Mouse (Mus musculus) gastrocnemius, adult 2 months (tissue): Measurements from ENCODE around the gene Ppp1r21. TPM values are rescaled to one million over a fixed set of nuclear protein-coding genes. Genes with fewer than 3 reads are reported as not detected.

ENCODE experiments used
- DNase-seq: peaks from one replicate; pipeline ENCODE4 v3.0.0; 2022
- H3K27ac ChIP-seq: fragments of 200-600 bp; 2 replicates; pipeline ENCODE4 v1.8.1; 2022; ENCODE audit warnings: mild to moderate bottlenecking
- H3K4me3 ChIP-seq: fragments of 200-600 bp; 2 replicates; pipeline ENCODE4 v1.8.1; 2022; ENCODE audit warnings: mild to moderate bottlenecking, moderate library complexity
- CTCF ChIP-seq: fragments of 200-600 bp; IDR thresholded peaks from 2 replicates; pipeline ENCODE4 v1.8.1; 2022; ENCODE audit warnings: antibody characterized with exemption, mild to moderate bottlenecking, moderate library complexity
- intact Hi-C: fragments of 180-260 bp; cut with DNase I; formaldehyde crosslinking; loops from one replicate; pipeline ENCODE4 v1.15.1; 2025
- total RNA-seq, 2 experiments: library from RNA; stranded (reverse); gene quantifications; 2 replicates each; pipeline ENCODE4 v1.2.3; 2021

Ppp1r21 gene
- total RNA-seq, 2 experiments from 2014 or later = 4.5 to 5.8 TPM

GRCm38 (mm10) chr17:88558168-88558842, 28.4 kb downstream of the Ppp1r21 start:
- intact Hi-C loops = no loop called here
- peak; percentile 74 for TF ChIP-seq CTCF
- H3K27ac ChIP-seq = no peak overlapping the region
- peak; percentile 73 for DNase-seq
- H3K4me3 ChIP-seq = no peak overlapping the region

GRCm38 (mm10) chr17:88563611-88564010, 33.7 kb downstream of the Ppp1r21 start:
- no peak for DNase-seq
- TF ChIP-seq CTCF = no peak
- no peak overlapping the region for H3K4me3 ChIP-seq
- intact Hi-C loops = no loop called here
- no peak overlapping the region; the same call in 1 of the 2 replicates for H3K27ac ChIP-seq

- H3K4me3 ChIP-seq = no peak overlapping the region
- no peak for TF ChIP-seq CTCF
- H3K27ac ChIP-seq = no peak overlapping the region
- intact Hi-C loops = no loop called here
- no peak for DNase-seq
Measured at GRCm38 (mm10) chr17:88569807-88570540, 40.1 kb downstream of the Ppp1r21 start.

GRCm38 (mm10) chr17:88570784-88571183, 40.9 kb downstream of the Ppp1r21 start:
- TF ChIP-seq CTCF = no peak
- H3K4me3 ChIP-seq = no peak overlapping the region
- no peak for DNase-seq
- intact Hi-C loops = no loop called here
- H3K27ac ChIP-seq = no peak overlapping the region

GRCm38 (mm10) chr17:88574811-88575210, 44.9 kb downstream of the Ppp1r21 start:
- intact Hi-C loops = no loop called here

GRCm38 (mm10) chr17:88578522-88579242, 48.8 kb downstream of the Ppp1r21 start:
- intact Hi-C loops = no loop called here
- H3K4me3 ChIP-seq = no peak overlapping the region
- H3K27ac ChIP-seq = no peak overlapping the region
- no peak for DNase-seq
- TF ChIP-seq CTCF = no peak

More at GRCm38 (mm10) chr17:88574811-88575210, 44.9 kb downstream of the Ppp1r21 start:
- no peak for TF ChIP-seq CTCF
- DNase-seq = no peak
- H3K27ac ChIP-seq = no peak overlapping the region
- no peak overlapping the region for H3K4me3 ChIP-seq

- intact Hi-C loops = no loop called here
- TF ChIP-seq CTCF = no peak
- no peak overlapping the region for H3K4me3 ChIP-seq
- DNase-seq = no peak
- H3K27ac ChIP-seq = no peak overlapping the region
Measured at GRCm38 (mm10) chr17:88580556-88580955, 50.6 kb downstream of the Ppp1r21 start.

- intact Hi-C loops = no loop called here
- Histone ChIP-seq H3K27ac (peak overlapping the region; percentile 49), H3K4me3 (no peak overlapping the region)
- no peak for TF ChIP-seq CTCF
- DNase-seq = no peak
Measured at GRCm38 (mm10) chr17:88581511-88582021, 51.6 kb downstream of the Ppp1r21 start.

- no peak for TF ChIP-seq CTCF
- no peak for DNase-seq
- no peak overlapping the region for H3K4me3 ChIP-seq
- H3K27ac ChIP-seq = no peak overlapping the region
- intact Hi-C loops = no loop called here
Measured at GRCm38 (mm10) chr17:88582999-88583398, 53.1 kb downstream of the Ppp1r21 start.

- DNase-seq = no peak
- Histone ChIP-seq H3K27ac (no peak overlapping the region), H3K4me3 (no peak overlapping the region)
- intact Hi-C loops = no loop called here
- no peak for TF ChIP-seq CTCF
Measured at GRCm38 (mm10) chr17:88583411-88583810, 53.5 kb downstream of the Ppp1r21 start.

GRCm38 (mm10) chr17:88587371-88587770, 57.5 kb downstream of the Ppp1r21 start:
- intact Hi-C loops = no loop called here
- no peak overlapping the region for H3K27ac ChIP-seq
- no peak overlapping the region for H3K4me3 ChIP-seq
- no peak for TF ChIP-seq CTCF
- DNase-seq = no peak

- no peak for TF ChIP-seq CTCF
- Histone ChIP-seq H3K4me3 (no peak overlapping the region), H3K27ac (no peak overlapping the region)
- intact Hi-C loops = no loop called here
- DNase-seq = no peak
Measured at GRCm38 (mm10) chr17:88588228-88588627, 58.3 kb downstream of the Ppp1r21 start.

- Histone ChIP-seq H3K4me3 (no peak overlapping the region), H3K27ac (no peak overlapping the region)
- intact Hi-C loops = no loop called here
- no peak for DNase-seq
- TF ChIP-seq CTCF = no peak
Measured at GRCm38 (mm10) chr17:88590251-88590650, 60.3 kb downstream of the Ppp1r21 start.
